Mouse (Mus musculus) limb, embryonic 10.5 days (tissue): ENCODE results near the gene Wtap. TPM values are rescaled to one million over a fixed set of nuclear protein-coding genes. Genes with fewer than 3 reads are reported as not detected.

ENCODE experiments used
- polyA plus RNA-seq: library from polyadenylated mRNA; unstranded; fragments of >200 nt; fragmentation: Nextera tagmentation; extraction: Ambion mirVana; gene quantifications from 2 replicates; pipeline ENCODE4 v1.2.1, GENCODE M21; 2016

Wtap gene
- polyA plus RNA-seq, 1 experiment from 2014 or later: 140 TPM

Other genes with a start within 250 kb of the Wtap start
- gene Igf2r, start 224.5 kb downstream of the Wtap start, polyA plus RNA-seq: 30.3 and 35.6 TPM in 2 replicates
- gene Mas1, start 126.0 kb downstream of the Wtap start, polyA plus RNA-seq: 0.73 and 0.93 TPM in 2 replicates
- gene Mrgprh, start 118.1 kb downstream of the Wtap start, polyA plus RNA-seq: 0.09 TPM in 1 of 2 replicates, not detected in the other
- 2.0 and 2.3 TPM in 2 replicates for gene Pnldc1, start 83.9 kb downstream of the Wtap start, polyA plus RNA-seq
- gene Tcp1, start 78.5 kb downstream of the Wtap start, polyA plus RNA-seq: 538 and 581 TPM in 2 replicates
- gene Mrpl18, start 77.8 kb downstream of the Wtap start, polyA plus RNA-seq: 200 and 227 TPM in 2 replicates
- 0.98 and 1.3 TPM in 2 replicates for gene Acat3, start 53.6 kb downstream of the Wtap start, polyA plus RNA-seq
- gene Acat2, start 33.4 kb downstream of the Wtap start, polyA plus RNA-seq: 343 and 357 TPM in 2 replicates
- gene Sod2, start 12.7 kb upstream of the Wtap start, polyA plus RNA-seq: 94.4 and 105 TPM in 2 replicates
- gene Gpr31b, start 58.1 kb upstream of the Wtap start, polyA plus RNA-seq: not detected in 2 replicates
- gene Tcp10b, start 66.9 kb upstream of the Wtap start, polyA plus RNA-seq: not detected in 2 replicates
- not detected in 2 replicates for gene Unc93a, start 137.6 kb upstream of the Wtap start, polyA plus RNA-seq
- not detected in 2 replicates for gene Smok2a, start 227.0 kb upstream of the Wtap start, polyA plus RNA-seq
- gene Smok2b, start 236.1 kb upstream of the Wtap start, polyA plus RNA-seq: not detected in 2 replicates